Mouse (Mus musculus): ENCODE results near the gene Plcd3. TPM values are rescaled to one million over a fixed set of nuclear protein-coding genes. Genes with fewer than 3 reads are reported as not detected.

Plcd3 gene
- total and polyA plus RNA-seq, 3 experiments = 2.0 to 2.6 TPM; not detected in 1

DNA sequence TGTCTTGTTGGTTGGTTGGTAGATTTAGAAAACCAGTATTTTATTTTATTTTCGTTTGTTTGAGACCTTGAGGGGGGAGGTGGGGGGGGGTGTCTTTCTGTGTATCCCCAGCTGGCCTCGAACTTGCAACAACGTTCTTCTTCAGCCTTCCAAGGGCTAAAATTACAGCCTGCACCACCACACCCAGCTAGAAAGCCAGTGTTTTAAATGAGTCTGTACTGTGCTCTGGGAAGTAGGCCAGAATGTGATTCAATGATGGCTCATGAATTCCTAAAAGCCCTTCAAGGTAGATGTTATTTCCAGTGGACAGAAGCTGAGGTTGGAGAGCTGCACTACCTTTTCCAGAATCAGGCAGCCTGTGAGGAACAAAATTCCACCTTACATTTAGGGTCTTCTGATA, 32.8 kb upstream of the Plcd3 start (continued):
- TF ChIP-seq USF1 (IDR thresholded peaks at IDR 0.05; ENCODE audit: low read depth, low read length) = no peak
- TF ChIP-seq ZC3H11A (IDR thresholded peaks at IDR 0.05; ENCODE audit: low read depth, low read length) = no peak
- TF ChIP-seq MYB (IDR thresholded peaks at IDR 0.05; ENCODE audit: low read depth, low read length) = no peak
- TF ChIP-seq MEF2A (IDR thresholded peaks at IDR 0.05; ENCODE audit: extremely low read depth, insufficient replicate concordance, low read depth, low read length, poor library complexity, severe bottlenecking) = no peak
- TF ChIP-seq POLR2AphosphoS5 (IDR thresholded peaks at IDR 0.05; ENCODE audit: borderline replicate concordance, low read depth, low read length) = no peak
- TF ChIP-seq SIN3A (IDR thresholded peaks at IDR 0.05; ENCODE audit: low read length) = no peak
- TF ChIP-seq JUND (IDR thresholded peaks at IDR 0.05; ENCODE audit: low read depth, low read length) = no peak
- no peak for TF ChIP-seq HCFC1 (IDR thresholded peaks at IDR 0.05; ENCODE audit: low read depth, low read length)
- TF ChIP-seq MAFK (IDR thresholded peaks at IDR 0.05; ENCODE audit: borderline replicate concordance, low read depth, low read length) = 0 out of 2 replicates have a peak, but pooled peaks have one; percentile 52
- TF ChIP-seq SMC3 (IDR thresholded peaks at IDR 0.05; ENCODE audit: low read depth, low read length) = no peak
- TF ChIP-seq ZNF384 (IDR thresholded peaks at IDR 0.05; ENCODE audit: low read depth, low read length) = no peak
- TF ChIP-seq ETS1 (IDR thresholded peaks at IDR 0.05; ENCODE audit: low read depth, low read length) = no peak
- no peak for TF ChIP-seq POLR2A (IDR thresholded peaks at IDR 0.05; ENCODE audit: control insufficient read depth in 1 of 2, insufficient read depth in 1 of 2, low read depth in 1 of 2, low read length in 2 of 2, poor library complexity in 1 of 2)

DNA sequence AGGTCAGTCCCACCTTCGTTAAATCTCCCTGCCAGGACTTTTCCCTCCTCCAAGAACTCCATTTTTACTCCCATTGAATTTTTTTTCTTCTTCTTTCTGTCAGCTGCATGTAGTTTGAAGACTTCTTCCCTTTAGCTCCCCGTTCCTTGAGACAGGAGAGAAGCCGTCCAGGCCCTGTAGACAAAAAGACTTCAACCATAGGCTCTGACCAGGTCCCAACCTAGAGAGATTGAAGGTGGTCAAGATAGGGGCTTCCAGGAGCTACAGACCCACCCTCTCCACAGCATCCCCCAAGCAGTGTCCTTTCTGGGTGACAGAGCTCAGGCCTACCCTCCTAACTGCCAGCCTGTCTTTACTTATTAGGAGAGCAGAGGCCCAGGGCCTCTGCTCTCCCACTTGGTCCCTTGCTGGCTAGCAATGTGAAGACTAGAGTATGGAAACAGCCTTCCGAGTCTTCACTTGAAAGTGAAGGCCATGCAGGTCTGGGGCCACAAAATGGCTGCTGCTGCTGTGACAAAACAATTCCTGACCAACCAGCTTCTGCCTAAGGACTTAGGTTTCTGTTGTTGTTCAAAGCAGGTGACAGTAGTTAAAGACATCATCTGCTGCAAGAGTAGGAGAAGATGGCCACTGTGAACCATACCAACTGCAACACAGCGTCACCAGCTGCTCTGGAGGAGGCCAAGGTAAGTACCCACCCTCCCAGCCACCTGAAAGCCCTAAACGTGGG, 32.2 kb upstream of the Plcd3 start:
- Histone ChIP-seq H3K4me1 (ENCODE audit: control insufficient read depth in 1 of 2, insufficient read depth in 2 of 2, low read length in 2 of 2) (peaks cover 22 to 30% of the 10 kb centered on the region in 2 experiments), H3K79me2 (ENCODE audit: control insufficient read depth, insufficient read depth, low read length, poor library complexity) (peaks cover 20% of the 10 kb centered on the region), H3K9me3 (replicated peaks; ENCODE audit: insufficient read depth, low read length) (no peaks in the 10 kb centered on the region), H3K36me3 (ENCODE audit: control insufficient read depth in 1 of 2, insufficient read depth in 2 of 2, low read length in 2 of 2) (peaks cover 0 to 43% of the 10 kb centered on the region in 2 experiments; a peak in 2 of 4 replicates), H3K27me3 (ENCODE audit: control insufficient read depth in 1 of 2, insufficient read depth in 2 of 2, low read length in 2 of 2) (no peaks in the 10 kb centered on the region), H3K27ac (ENCODE audit: control insufficient read depth, low read depth, low read length) (peak overlapping the region; percentile 63), H3K9ac (ENCODE audit: control insufficient read depth, low read depth, low read length, poor library complexity, severe bottlenecking) (peak overlapping the region; percentile 71), H3K4me3 (ENCODE audit: control insufficient read depth in 1 of 2, insufficient read depth in 1 of 2, low read depth in 2 of 2, low read length in 2 of 2) (peak overlapping the region; percentile 52 to 58)
- DNase-seq (ENCODE audit: low read depth, low spot score) = peak; percentile 78
- TF ChIP-seq POLR2A (IDR thresholded peaks at IDR 0.05; ENCODE audit: control insufficient read depth in 1 of 2, insufficient read depth in 1 of 2, low read depth in 1 of 2, low read length in 2 of 2, poor library complexity in 1 of 2) (peak in 1 of 2 experiments; percentile 1; a peak in 1 of 4 replicates), CHD1 (IDR thresholded peaks at IDR 0.05; ENCODE audit: low read depth, low read length) (peak; percentile 93), EP300 (IDR thresholded peaks at IDR 0.05; ENCODE audit: low read depth in 1 of 2, low read length in 2 of 2) (peak in 1 of 2 experiments; percentile 28; a peak in 1 of 4 replicates), ZC3H11A (IDR thresholded peaks at IDR 0.05; ENCODE audit: low read depth, low read length) (peak; percentile 34; the same call in 1 of the 2 replicates), UBTF (IDR thresholded peaks at IDR 0.05; ENCODE audit: borderline replicate concordance, insufficient read depth, low read depth, low read length) (0 out of 2 replicates have a peak, but pooled peaks have one; percentile 46), SMC3 (IDR thresholded peaks at IDR 0.05; ENCODE audit: low read depth, low read length) (no peak), MYC (IDR thresholded peaks at IDR 0.05; ENCODE audit: low read depth, low read length) (0 out of 2 replicates have a peak, but pooled peaks have one; percentile 31), MAX (IDR thresholded peaks at IDR 0.05; ENCODE audit: low read length) (peak; percentile 63; the same call in 1 of the 2 replicates), MYB (IDR thresholded peaks at IDR 0.05; ENCODE audit: low read depth, low read length) (no peak), TCF12 (IDR thresholded peaks at IDR 0.05; ENCODE audit: low read depth, low read length) (peak; percentile 37; the same call in 1 of the 2 replicates)
